Mouse (Mus musculus) intestine, embryonic 16.5 days (tissue): ENCODE measurements around the gene Tab1. TPM values are rescaled to one million over a fixed set of nuclear protein-coding genes. Genes with fewer than 3 reads are reported as not detected.

ENCODE experiments used
- ATAC-seq: fragments of 200-750 bp; cut with Nextera tagmentation; 2 replicates; pipeline ENCODE4 v1.8.0; 2017; ENCODE audit warnings: moderate TSS enrichment, moderate library complexity
- H3K27ac ChIP-seq: fragments of 300-500 bp; sonication (generic); 2 replicates; pipeline ENCODE4 v1.5.1; 2014; ENCODE audit warnings: mild to moderate bottlenecking, low read length
- H3K27me3 ChIP-seq: fragments of 300-500 bp; sonication (generic); replicated peaks from 2 replicates; pipeline ENCODE4 v1.6.1; 2014; ENCODE audit warnings: low read length, control low read depth, mixed read lengths; ENCODE audit not compliant: control insufficient read depth, insufficient read depth
- H3K36me3 ChIP-seq: fragments of 300-500 bp; sonication (generic); 2 replicates; pipeline ENCODE4 v1.6.1; 2014; ENCODE audit warnings: low read length, control low read depth; ENCODE audit not compliant: control insufficient read depth, insufficient read depth
- H3K4me1 ChIP-seq: fragments of 300-500 bp; sonication (generic); 2 replicates; pipeline ENCODE4 v1.6.1; 2014; ENCODE audit warnings: low read length, control low read depth, mixed read lengths; ENCODE audit not compliant: control insufficient read depth, insufficient read depth
- H3K4me2 ChIP-seq: fragments of 300-500 bp; sonication (generic); 2 replicates; pipeline ENCODE4 v1.6.1; 2014; ENCODE audit warnings: low read depth, low read length, control low read depth
- H3K4me3 ChIP-seq: fragments of 300-500 bp; sonication (generic); 2 replicates; pipeline ENCODE4 v1.5.1; 2014; ENCODE audit warnings: mild to moderate bottlenecking, low read length
- H3K9ac ChIP-seq: fragments of 300-500 bp; sonication (generic); 2 replicates; pipeline ENCODE4 v1.6.1; 2014; ENCODE audit warnings: low read depth, low read length
- H3K9me3 ChIP-seq: fragments of 300-500 bp; sonication (generic); 2 replicates; pipeline ENCODE4 v1.6.1; 2016; ENCODE audit warnings: low read length, control low read depth; ENCODE audit not compliant: control insufficient read depth
- WGBS: fragments of 180-500 bp; shearing (Covaris S2); extraction: QIAGEN DNeasy Blood & Tissue Kit; methylation state at CpG from one replicate; pipeline ENCODE4 v1.1.7; 2014; 5-methylcytosine and 5-hydroxymethylcytosine counted together
- polyA plus RNA-seq: library from polyadenylated mRNA; unstranded; fragments of >200 nt; fragmentation: Nextera tagmentation; extraction: Ambion mirVana; gene quantifications from 2 replicates; pipeline ENCODE4 v1.2.1, GENCODE M21; 2015

The Tab1 gene
- polyA plus RNA-seq, 1 experiment from 2014 or later, result 29.6 TPM

GRCm38 (mm10) chr15:80191585-80192245, 58.8 kb downstream of the Tab1 start:
- H3K9ac ChIP-seq, result peak overlapping the region; percentile 53; the same call in 1 of the 2 replicates
- peak overlapping the region; percentile 95 for H3K27ac ChIP-seq
- 0 out of 2 replicates have a peak, but pooled peaks cover 2% of the 10 kb centered on the region for H3K36me3 ChIP-seq
- no peaks in the 10 kb centered on the region for H3K9me3 ChIP-seq
- no peaks in the 10 kb centered on the region for H3K27me3 ChIP-seq
- peak overlapping the region; percentile 45 for H3K4me2 ChIP-seq
- H3K4me3 ChIP-seq, result peak overlapping the region; percentile 36
- 52% methylated on average over 8 of the region's 8 CpGs for WGBS
- peaks cover 43% of the 10 kb centered on the region for H3K4me1 ChIP-seq
- ATAC-seq, result peak; percentile 71

GRCm38 (mm10) chr15:80192246-80192585, 59.3 kb downstream of the Tab1 start:
- H3K9ac ChIP-seq, result peak overlapping the region; percentile 53
- H3K27ac ChIP-seq, result peak overlapping the region; percentile 95
- H3K27me3 ChIP-seq, result no peaks in the 10 kb centered on the region
- no peak for ATAC-seq
- H3K4me2 ChIP-seq, result peak overlapping the region; percentile 45
- no peaks in the 10 kb centered on the region for H3K9me3 ChIP-seq
- 75% methylated on average over 6 of the region's 6 CpGs for WGBS
- peak overlapping the region; percentile 36 for H3K4me3 ChIP-seq
- H3K4me1 ChIP-seq, result peaks cover 43% of the 10 kb centered on the region
- H3K36me3 ChIP-seq, result 0 out of 2 replicates have a peak, but pooled peaks cover 2% of the 10 kb centered on the region

DNA sequence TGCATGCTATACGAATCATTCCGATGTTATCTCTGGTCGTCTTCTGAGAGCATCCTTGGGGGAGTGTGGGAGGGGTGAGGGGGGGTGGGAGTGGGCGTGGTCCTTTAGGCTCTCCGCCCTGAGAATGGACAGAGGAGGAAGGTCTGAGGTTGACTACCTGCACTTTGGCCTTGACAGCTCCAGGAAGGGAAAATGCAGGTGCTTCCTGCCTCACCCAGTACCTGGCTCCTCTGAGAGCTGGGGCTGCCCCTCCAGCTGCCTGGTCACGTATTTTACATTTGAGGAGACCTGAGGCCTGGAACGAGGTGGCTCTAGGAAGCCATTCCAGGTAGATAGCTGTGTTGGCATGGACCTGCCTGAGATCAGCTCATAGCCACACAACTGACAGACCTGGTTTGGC, 59.9 kb downstream of the Tab1 start:
- Histone ChIP-seq H3K27ac (peak overlapping the region; percentile 95), H3K9ac (peak overlapping the region; percentile 64), H3K27me3 (no peaks in the 10 kb centered on the region), H3K4me1 (peaks cover 43% of the 10 kb centered on the region), H3K4me2 (peak overlapping the region; percentile 55), H3K9me3 (no peaks in the 10 kb centered on the region), H3K36me3 (0 out of 2 replicates have a peak, but pooled peaks cover 6% of the 10 kb centered on the region), H3K4me3 (peak overlapping the region; percentile 52)
- ATAC-seq, result peak; percentile 70
- 51% methylated on average over 7 of the region's 7 CpGs for WGBS

GRCm38 (mm10) chr15:80199556-80199955, 66.6 kb downstream of the Tab1 start:
- 81% methylated on average over 2 of the region's 2 CpGs for WGBS

DNA sequence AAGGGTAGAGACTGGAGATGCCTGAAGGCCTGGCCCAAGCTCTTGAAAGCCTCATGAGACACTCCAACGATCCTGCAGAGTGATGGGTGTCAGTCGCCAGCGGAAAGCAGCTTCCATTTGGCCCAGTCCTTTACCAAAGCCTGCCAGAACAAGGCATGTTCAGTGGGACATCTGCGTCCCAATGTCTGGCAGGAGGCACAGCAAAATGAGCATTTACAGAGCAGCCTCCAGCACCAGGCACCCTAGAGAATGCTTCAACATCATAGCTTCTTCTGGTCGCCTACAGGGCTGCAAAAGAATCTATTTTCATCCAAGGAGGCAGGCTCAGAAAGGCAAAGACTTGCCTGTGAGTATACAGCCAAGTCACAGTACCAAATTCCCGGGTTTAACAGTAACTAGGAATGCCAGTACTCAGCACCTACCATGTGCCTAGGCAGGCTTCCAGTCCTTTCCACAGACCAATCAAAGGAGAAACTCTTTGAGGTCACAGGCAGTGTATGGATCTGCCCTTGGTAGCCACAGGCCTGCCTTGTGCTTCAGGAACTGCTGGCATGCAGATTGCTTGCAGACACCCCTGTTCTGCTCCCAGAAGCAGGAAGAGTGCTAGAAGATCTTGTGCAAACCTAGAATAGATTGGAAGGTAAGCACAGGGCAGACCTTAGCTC, 69.3 kb downstream of the Tab1 start:
- no peak overlapping the region for H3K4me2 ChIP-seq
- no peaks in the 10 kb centered on the region for H3K4me1 ChIP-seq
- H3K9me3 ChIP-seq, result no peaks in the 10 kb centered on the region
- ATAC-seq, result no peak
- H3K27me3 ChIP-seq, result no peaks in the 10 kb centered on the region
- no peak overlapping the region for H3K4me3 ChIP-seq
- 0 out of 2 replicates have a peak, but pooled peaks cover 3% of the 10 kb centered on the region for H3K36me3 ChIP-seq
- no peak overlapping the region for H3K9ac ChIP-seq
- WGBS, result 84% methylated on average over 6 of the region's 6 CpGs
- H3K27ac ChIP-seq, result no peak overlapping the region

More at GRCm38 (mm10) chr15:80199556-80199955, 66.6 kb downstream of the Tab1 start:
- Histone ChIP-seq H3K9me3 (no peaks in the 10 kb centered on the region), H3K4me2 (no peak overlapping the region), H3K27me3 (no peaks in the 10 kb centered on the region), H3K4me3 (no peak overlapping the region), H3K27ac (no peak overlapping the region), H3K36me3 (0 out of 2 replicates have a peak, but pooled peaks cover 6% of the 10 kb centered on the region), H3K9ac (no peak overlapping the region), H3K4me1 (peaks cover 5% of the 10 kb centered on the region; the same call in 1 of the 2 replicates)
- ATAC-seq, result no peak

- no peak overlapping the region for H3K4me3 ChIP-seq
- H3K9me3 ChIP-seq, result no peaks in the 10 kb centered on the region
- no peak overlapping the region for H3K27ac ChIP-seq
- no peak overlapping the region for H3K4me2 ChIP-seq
- H3K4me1 ChIP-seq, result peaks cover 4% of the 10 kb centered on the region
- 35% methylated on average over 4 of the region's 4 CpGs for WGBS
- no peaks in the 10 kb centered on the region for H3K36me3 ChIP-seq
- H3K9ac ChIP-seq, result no peak overlapping the region
- no peak; the same call in 1 of the 2 replicates for ATAC-seq
- H3K27me3 ChIP-seq, result no peaks in the 10 kb centered on the region
These were observed 70.5 kb downstream of the Tab1 start for GRCm38 (mm10) chr15:80203406-80203805.

- no peak overlapping the region for H3K4me3 ChIP-seq
These were observed 73.2 kb downstream of the Tab1 start for GRCm38 (mm10) chr15:80206057-80206565.

GRCm38 (mm10) chr15:80208446-80208845, 75.5 kb downstream of the Tab1 start:
- 0 out of 2 replicates have a peak, but pooled peaks cover 8% of the 10 kb centered on the region for H3K36me3 ChIP-seq
- no peak overlapping the region for H3K4me2 ChIP-seq
- H3K4me1 ChIP-seq, result peaks cover 9% of the 10 kb centered on the region
- no peaks in the 10 kb centered on the region for H3K27me3 ChIP-seq
- no peak overlapping the region for H3K27ac ChIP-seq
- no peaks in the 10 kb centered on the region for H3K9me3 ChIP-seq
- WGBS, result 33% methylated on average over 4 of the region's 4 CpGs
- no peak for ATAC-seq
- no peak overlapping the region for H3K4me3 ChIP-seq
- no peak overlapping the region for H3K9ac ChIP-seq

More at GRCm38 (mm10) chr15:80206057-80206565, 73.2 kb downstream of the Tab1 start:
- H3K4me1 ChIP-seq, result peaks cover 9% of the 10 kb centered on the region
- no peaks in the 10 kb centered on the region for H3K9me3 ChIP-seq
- WGBS, result 90% methylated on average over 3 of the region's 3 CpGs
- no peak overlapping the region for H3K9ac ChIP-seq
- no peak overlapping the region for H3K27ac ChIP-seq
- H3K27me3 ChIP-seq, result no peaks in the 10 kb centered on the region
- no peak overlapping the region for H3K4me2 ChIP-seq
- no peak for ATAC-seq
- 0 out of 2 replicates have a peak, but pooled peaks cover under 1% of the 10 kb centered on the region for H3K36me3 ChIP-seq
